Mouse (Mus musculus) erythroblast, embryonic 14.5 days (primary cell): Measurements from ENCODE around the gene Apoa5.

ENCODE experiments used
- GATA1 ChIP-seq: IDR thresholded peaks from 2 replicates; pipeline ENCODE4 v1.6.1; 2012; ENCODE audit warnings: low read length, inconsistent platforms, mixed read lengths
- TAL1 ChIP-seq: IDR thresholded peaks from 3 replicates; pipeline ENCODE4 v1.6.1; 2012; ENCODE audit warnings: low read length, inconsistent platforms, mixed read lengths

DNA sequence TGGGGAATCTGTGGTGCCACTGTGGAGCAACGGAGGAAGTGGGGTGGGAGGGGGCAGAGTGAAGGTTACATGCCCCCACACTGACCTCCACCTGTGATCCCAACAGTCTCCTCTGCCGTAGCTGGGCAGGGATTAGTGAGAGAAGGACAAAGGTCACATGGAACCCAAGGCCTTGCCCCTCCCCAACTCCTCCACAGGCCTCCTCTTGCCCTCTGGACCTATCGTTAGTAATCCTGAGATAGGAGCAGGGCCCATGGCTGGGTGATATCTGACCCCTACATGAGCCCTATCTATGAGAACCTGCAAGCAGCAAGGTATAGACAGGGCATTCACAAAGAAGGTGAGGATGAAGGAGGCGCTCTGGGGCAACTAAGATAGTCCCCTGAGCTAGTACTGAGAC lies 32.8 kb upstream of the Apoa5 start:
- TF ChIP-seq GATA1 (no peak), TAL1 (no peak)
